10 mouse cellular contexts compared by ENCODE assay signal in genomic region chr9:65434140-65434539, GRCm38 (mm10). TPM values are rescaled to one million over a fixed set of nuclear protein-coding genes. Genes with fewer than 3 reads are reported as not detected.
DNase-seq lines count a peak whose midpoint lies in the region; ATAC-seq and TF ChIP-seq lines count a peak whose summit lies in the region.
"Had no signal": no experiment of that assay in that cellular context is flagged by ENCODE, and none has a peak within 500 bp of the region (broad histone marks: within the 10 kb centered on the region; RNA-seq: fewer than 3 reads in every experiment).

No protein-coding gene starts in this region.

- no peak overlapping the region for H3K4me3 ChIP-seq in heart, postnatal 0 days (ENCODE audit: low read depth, low read length)
- H3K4me3 ChIP-seq in heart, embryonic 10.5 days, result no peak overlapping the region
- no peak overlapping the region for H3K4me3 ChIP-seq in thymus, adult 2 months (ENCODE audit: control insufficient read depth, insufficient read depth, low read length)
- H3K4me3 ChIP-seq: erythroblast, embryonic 14.5 days; liver, embryonic 15.5 days had no signal

- no peak overlapping the region for H3K4me2 ChIP-seq in heart, postnatal 0 days (ENCODE audit: low read depth, low read length)
- H3K4me2 ChIP-seq: liver, embryonic 15.5 days had no signal

- no peaks in the 10 kb centered on the region for H3K4me1 ChIP-seq in heart, postnatal 0 days (ENCODE audit: control insufficient read depth, insufficient read depth)
- 0 out of 2 replicates have a peak, but pooled peaks cover 9% of the 10 kb centered on the region for H3K4me1 ChIP-seq in heart, embryonic 10.5 days
- peaks cover 4% of the 10 kb centered on the region for H3K4me1 ChIP-seq in thymus, adult 2 months (replicated peaks; ENCODE audit: control insufficient read depth, insufficient read depth, low read length)

- no peak for ATAC-seq in heart, postnatal 0 days (ENCODE audit: insufficient read depth, low read depth)

- TF ChIP-seq EP300 in heart, postnatal 0 days (IDR thresholded peaks at IDR 0.05; ENCODE audit: low read depth), result no peak

- no peaks in the 10 kb centered on the region for H3K27me3 ChIP-seq in heart, postnatal 0 days (ENCODE audit: control insufficient read depth, insufficient read depth, low read length)
- peaks cover 4% of the 10 kb centered on the region; the same call in 1 of the 2 replicates for H3K27me3 ChIP-seq in heart, embryonic 10.5 days (ENCODE audit: insufficient read depth, poor library complexity, severe bottlenecking)
- H3K27me3 ChIP-seq in thymus, adult 2 months (ENCODE audit: control insufficient read depth, insufficient read depth, low read length), result no peaks in the 10 kb centered on the region
- H3K27me3 ChIP-seq: liver, embryonic 15.5 days had no signal

- DNase-seq in heart, postnatal 0 days (ENCODE audit: low spot score), result no peak
- DNase-seq in heart, embryonic 10.5 days (ENCODE audit: low spot score), result no peak
- peak; percentile 48 for DNase-seq in urinary bladder, postnatal 14 days (ENCODE audit: low spot score)
- DNase-seq in urinary bladder, adult 2 months (ENCODE audit: low spot score), result no peak
- peak; percentile 59 for DNase-seq in c-Kit-negative CD71-positive TER-119-positive erythroid progenitor cells, embryonic 14.5 days (ENCODE audit: low read depth, low spot score)
- DNase-seq in gastrocnemius, postnatal 10 days, result peak; percentile 48
- DNase-seq in lung, postnatal 36 days, result peak; percentile 63
- peak; percentile 70 for DNase-seq in thymus, adult 2 months

- no peak overlapping the region for H3K9ac ChIP-seq in heart, postnatal 0 days (replicated peaks; ENCODE audit: low read depth, low read length)
- H3K9ac ChIP-seq: liver, embryonic 15.5 days had no signal

- peak; percentile 39; the same call in 1 of the 2 replicates for TF ChIP-seq CTCF in heart, postnatal 0 days (IDR thresholded peaks at IDR 0.05; ENCODE audit: low read depth)
- TF ChIP-seq CTCF in thymus, adult 2 months (IDR thresholded peaks at IDR 0.05; ENCODE audit: borderline replicate concordance, control insufficient read depth, extremely low read depth, insufficient read depth, low read length, poor library complexity), result no peak

- H3K27ac ChIP-seq in heart, postnatal 0 days (ENCODE audit: low read depth), result no peak overlapping the region
- H3K27ac ChIP-seq in heart, embryonic 10.5 days, result no peak overlapping the region
- H3K27ac ChIP-seq in thymus, adult 2 months (ENCODE audit: control insufficient read depth, insufficient read depth, low read length), result no peak overlapping the region
- H3K27ac ChIP-seq: liver, embryonic 15.5 days had no signal

- 63% methylated on average over 5 of the region's 5 CpGs for WGBS in heart, postnatal 0 days
- WGBS in heart, embryonic 10.5 days, result 62% methylated on average over 5 of the region's 5 CpGs
- WGBS in thymus, adult 2 months, result 74% methylated on average over 5 of the region's 5 CpGs

- 0 out of 2 replicates have a peak, but pooled peaks cover 9% of the 10 kb centered on the region for H3K36me3 ChIP-seq in heart, postnatal 0 days (replicated peaks; ENCODE audit: control insufficient read depth, insufficient read depth, low read length)
- H3K36me3 ChIP-seq in heart, embryonic 10.5 days, result peaks cover 10% of the 10 kb centered on the region
- 0 out of 2 replicates have a peak, but pooled peaks cover under 1% of the 10 kb centered on the region for H3K36me3 ChIP-seq in thymus, adult 2 months (ENCODE audit: control insufficient read depth, insufficient read depth, low read length)
- H3K36me3 ChIP-seq: liver, embryonic 15.5 days had no signal

- no peak for TF ChIP-seq POLR2A in thymus, adult 2 months (IDR thresholded peaks at IDR 0.05; ENCODE audit: control insufficient read depth, extremely low read depth, insufficient read depth, low read length, poor library complexity)

- no peaks in the 10 kb centered on the region for H3K9me3 ChIP-seq in heart, postnatal 0 days (replicated peaks; ENCODE audit: control insufficient read depth, low read length)
- no peaks in the 10 kb centered on the region for H3K9me3 ChIP-seq in heart, embryonic 10.5 days
- H3K9me3 ChIP-seq: liver, embryonic 15.5 days had no signal

RNA-seq across cellular contexts. Expression of gene Mtfmt, which starts 1.4 kb away (rescaled TPM):
- total RNA-seq in heart, postnatal 0 days (2014; rRNA removed; ENCODE audit: low replicate concordance), result 11.5 and 15.9 TPM in 2 replicates
- polyA plus RNA-seq in heart, postnatal 0 days (2015; fragmentation: Nextera tagmentation; extraction: Ambion mirVana), result 9.1 TPM in 2 replicates
- 14.7 and 17.3 TPM in 2 replicates for polyA plus RNA-seq in heart, embryonic 10.5 days (2016; fragmentation: Nextera tagmentation; extraction: Ambion mirVana)
- 19.2 and 21.9 TPM in 2 replicates for polyA plus RNA-seq in urinary bladder, adult 2 months (2012; rRNA removed)
- total RNA-seq in gastrocnemius, postnatal 10 days (2021), result 1 to 10 TPM; 6.6 to 7.1 TPM
- 16.2 and 18.4 TPM in 2 replicates for polyA plus RNA-seq in thymus, adult 2 months (2012; rRNA removed)

RNA-seq across cellular contexts. Expression of gene Slc51b, which starts 11.4 kb away (rescaled TPM):
- total RNA-seq in heart, postnatal 0 days (2014; rRNA removed; ENCODE audit: low replicate concordance), result not detected in 2 replicates
- not detected in 2 replicates for polyA plus RNA-seq in heart, postnatal 0 days (2015; fragmentation: Nextera tagmentation; extraction: Ambion mirVana)
- polyA plus RNA-seq in heart, embryonic 10.5 days (2016; fragmentation: Nextera tagmentation; extraction: Ambion mirVana), result not detected in 2 replicates
- not detected in 2 replicates for polyA plus RNA-seq in urinary bladder, adult 2 months (2012; rRNA removed)
- total RNA-seq in gastrocnemius, postnatal 10 days (2021), result not detected
- 0.22 TPM in 1 of 2 replicates, not detected in the other for polyA plus RNA-seq in thymus, adult 2 months (2012; rRNA removed)
- polyA plus RNA-seq: erythroblast, embryonic 14.5 days; liver, embryonic 15.5 days had no signal

RNA-seq across cellular contexts. Expression of gene Spg21, which starts 26.6 kb away (rescaled TPM):
- total RNA-seq in heart, postnatal 0 days (2014; rRNA removed; ENCODE audit: low replicate concordance), result 43.2 and 52.4 TPM in 2 replicates
- 41.3 and 44.7 TPM in 2 replicates for polyA plus RNA-seq in heart, postnatal 0 days (2015; fragmentation: Nextera tagmentation; extraction: Ambion mirVana)
- 66.7 and 71.1 TPM in 2 replicates for polyA plus RNA-seq in heart, embryonic 10.5 days (2016; fragmentation: Nextera tagmentation; extraction: Ambion mirVana)
- 42.6 and 46.8 TPM in 2 replicates for polyA plus RNA-seq in urinary bladder, adult 2 months (2012; rRNA removed)
- total RNA-seq in gastrocnemius, postnatal 10 days (2021), result 10 to 100 TPM; 48.1 to 59.8 TPM
- 27.3 and 28.5 TPM in 2 replicates for polyA plus RNA-seq in thymus, adult 2 months (2012; rRNA removed)

RNA-seq across cellular contexts. Expression of gene Rasl12, which starts 35.8 kb away (rescaled TPM):
- total RNA-seq in heart, postnatal 0 days (2014; rRNA removed; ENCODE audit: low replicate concordance), result 1.8 and 8.5 TPM in 2 replicates
- polyA plus RNA-seq in heart, postnatal 0 days (2015; fragmentation: Nextera tagmentation; extraction: Ambion mirVana), result 7.5 and 7.9 TPM in 2 replicates
- 1.9 and 3.9 TPM in 2 replicates for polyA plus RNA-seq in heart, embryonic 10.5 days (2016; fragmentation: Nextera tagmentation; extraction: Ambion mirVana)
- polyA plus RNA-seq in urinary bladder, adult 2 months (2012; rRNA removed), result 25.6 and 28.8 TPM in 2 replicates
- total RNA-seq in gastrocnemius, postnatal 10 days (2021), result 10 to 100 TPM in 1 of 2 experiments, 1 to 10 TPM in 1; 7.2 to 11.5 TPM
- polyA plus RNA-seq in thymus, adult 2 months (2012; rRNA removed), result 7.8 TPM in 2 replicates

RNA-seq across cellular contexts. Expression of gene Kbtbd13, which starts 42.7 kb away (rescaled TPM):
- 1.1 and 1.2 TPM in 2 replicates for total RNA-seq in heart, postnatal 0 days (2014; rRNA removed; ENCODE audit: low replicate concordance)
- polyA plus RNA-seq in heart, postnatal 0 days (2015; fragmentation: Nextera tagmentation; extraction: Ambion mirVana), result 0.63 and 0.77 TPM in 2 replicates
- 1.4 and 2.1 TPM in 2 replicates for polyA plus RNA-seq in heart, embryonic 10.5 days (2016; fragmentation: Nextera tagmentation; extraction: Ambion mirVana)
- polyA plus RNA-seq in urinary bladder, adult 2 months (2012; rRNA removed), result 1.4 and 1.5 TPM in 2 replicates
- 10 to 100 TPM in 1 of 2 experiments, 1 to 10 TPM in 1; 8.9 to 10.7 TPM for total RNA-seq in gastrocnemius, postnatal 10 days (2021)
- 0.41 and 0.43 TPM in 2 replicates for polyA plus RNA-seq in thymus, adult 2 months (2012; rRNA removed)
- polyA plus RNA-seq: erythroblast, embryonic 14.5 days had no signal

Comparison
In these comparisons a context has a peak if more than half of its experiments do, and no peak if none do; other contexts are left out.
1. DNase-seq: peak in urinary bladder, postnatal 14 days (single experiment), c-Kit-negative CD71-positive TER-119-positive erythroid progenitor cells, embryonic 14.5 days (single experiment), gastrocnemius, postnatal 10 days (single experiment), lung, postnatal 36 days (single experiment) and thymus, adult 2 months (single experiment); none in heart, postnatal 0 days (single experiment), heart, embryonic 10.5 days (single experiment) and urinary bladder, adult 2 months (single experiment).